Mouse (Mus musculus): ENCODE results near the gene Lrba. TPM values are rescaled to one million over a fixed set of nuclear protein-coding genes. Genes with fewer than 3 reads are reported as not detected.

The Lrba gene
- polyA plus RNA-seq, 1 experiment from 2014 or later: 2.8 TPM

DNA sequence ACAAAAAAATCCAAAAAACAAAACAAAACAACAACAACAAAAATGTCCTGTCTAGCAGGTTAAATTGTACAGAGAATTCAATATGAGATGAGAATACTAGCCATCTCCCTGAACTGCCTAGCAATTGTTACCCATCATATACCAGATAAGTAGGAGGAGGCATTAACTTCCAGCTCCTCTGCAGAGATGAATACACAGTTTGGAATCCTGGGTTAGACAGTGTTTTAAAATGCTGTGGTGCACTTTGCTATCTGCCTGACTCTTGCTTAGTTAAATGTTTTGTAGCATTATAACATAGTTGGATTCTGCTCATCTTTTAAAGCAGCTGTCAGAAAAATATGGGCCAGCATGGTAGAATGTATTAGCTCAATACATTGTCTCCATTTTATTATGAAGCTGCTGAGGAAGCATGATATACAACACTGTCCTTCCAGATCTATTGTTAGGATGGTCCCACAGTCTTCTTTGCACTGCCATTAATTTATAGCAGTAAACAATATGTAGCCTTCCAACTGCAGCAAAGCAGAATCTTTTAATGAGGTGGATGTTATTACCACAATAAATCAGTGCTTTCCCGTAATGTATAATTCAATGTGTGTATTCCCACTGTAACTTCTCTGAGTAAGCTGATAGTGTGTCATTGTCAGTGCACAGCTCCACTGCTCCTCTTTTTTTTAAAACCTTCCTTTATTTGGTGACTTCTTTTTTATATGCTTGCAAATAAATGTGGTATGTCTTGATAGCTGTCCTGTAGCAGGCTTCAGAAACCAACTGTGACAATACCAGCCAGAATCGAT lies 414.3 kb downstream of the Lrba start:
- Histone ChIP-seq H3K27me3 (ENCODE audit: control insufficient read depth, insufficient read depth, low read depth, low read length) (no peaks in the 10 kb centered on the region), H3K9me3 (replicated peaks; ENCODE audit: control insufficient read depth, low read length) (no peaks in the 10 kb centered on the region), H3K27ac (ENCODE audit: low read length) (no peak overlapping the region), H3K4me3 (ENCODE audit: low read depth, low read length) (no peak overlapping the region), H3K4me1 (ENCODE audit: control insufficient read depth, low read depth, low read length) (peaks cover 3% of the 10 kb centered on the region), H3K36me3 (ENCODE audit: control insufficient read depth, insufficient read depth) (no peaks in the 10 kb centered on the region), H3K4me2 (ENCODE audit: low read depth, low read length) (no peak overlapping the region), H3K9ac (ENCODE audit: low read depth, low read length) (no peak overlapping the region)
- no peak for ATAC-seq (ENCODE audit: low read depth)
- WGBS (ENCODE audit: insufficient replicate concordance): 80% methylated on average over 2 of the region's 2 CpGs

GRCm38 (mm10) chr3:86641393-86641792 lies 416.9 kb downstream of the Lrba start:
- Histone ChIP-seq H3K27ac (ENCODE audit: low read length) (no peak overlapping the region), H3K9ac (ENCODE audit: low read depth, low read length) (no peak overlapping the region), H3K36me3 (ENCODE audit: control insufficient read depth, insufficient read depth) (no peaks in the 10 kb centered on the region), H3K4me3 (ENCODE audit: low read depth, low read length) (no peak overlapping the region), H3K4me2 (ENCODE audit: low read depth, low read length) (no peak overlapping the region), H3K27me3 (ENCODE audit: control insufficient read depth, insufficient read depth, low read depth, low read length) (no peaks in the 10 kb centered on the region), H3K9me3 (replicated peaks; ENCODE audit: control insufficient read depth, low read length) (no peaks in the 10 kb centered on the region), H3K4me1 (ENCODE audit: control insufficient read depth, low read depth, low read length) (no peaks in the 10 kb centered on the region)
- no peak for ATAC-seq (ENCODE audit: low read depth)
- 67% methylated on average over 5 of the region's 5 CpGs for WGBS (ENCODE audit: insufficient replicate concordance)

GRCm38 (mm10) chr3:86641796-86642195 lies 417.3 kb downstream of the Lrba start:
- no peaks in the 10 kb centered on the region for H3K9me3 ChIP-seq (replicated peaks; ENCODE audit: control insufficient read depth, low read length)
- H3K27me3 ChIP-seq (ENCODE audit: control insufficient read depth, insufficient read depth, low read depth, low read length): no peaks in the 10 kb centered on the region
- no peak overlapping the region for H3K4me2 ChIP-seq (ENCODE audit: low read depth, low read length)
- no peak for ATAC-seq (ENCODE audit: low read depth)
- no peak overlapping the region for H3K4me3 ChIP-seq (ENCODE audit: low read depth, low read length)
- H3K36me3 ChIP-seq (ENCODE audit: control insufficient read depth, insufficient read depth): no peaks in the 10 kb centered on the region
- no peaks in the 10 kb centered on the region for H3K4me1 ChIP-seq (ENCODE audit: control insufficient read depth, low read depth, low read length)
- no peak overlapping the region for H3K27ac ChIP-seq (ENCODE audit: low read length)
- no peak overlapping the region for H3K9ac ChIP-seq (ENCODE audit: low read depth, low read length)

- H3K36me3 ChIP-seq (ENCODE audit: control insufficient read depth, insufficient read depth): no peaks in the 10 kb centered on the region
- no peaks in the 10 kb centered on the region for H3K27me3 ChIP-seq (ENCODE audit: control insufficient read depth, insufficient read depth, low read depth, low read length)
- H3K9ac ChIP-seq (ENCODE audit: low read depth, low read length): no peak overlapping the region
- no peaks in the 10 kb centered on the region for H3K9me3 ChIP-seq (replicated peaks; ENCODE audit: control insufficient read depth, low read length)
- H3K4me2 ChIP-seq (ENCODE audit: low read depth, low read length): no peak overlapping the region
- H3K4me1 ChIP-seq (ENCODE audit: control insufficient read depth, low read depth, low read length): no peaks in the 10 kb centered on the region
- no peak overlapping the region for H3K27ac ChIP-seq (ENCODE audit: low read length)
- no peak overlapping the region for H3K4me3 ChIP-seq (ENCODE audit: low read depth, low read length)
- no peak for ATAC-seq (ENCODE audit: low read depth)
- 66% methylated on average over 2 of the region's 2 CpGs for WGBS (ENCODE audit: insufficient replicate concordance)
Observed at GRCm38 (mm10) chr3:86646771-86647170, 422.3 kb downstream of the Lrba start.

GRCm38 (mm10) chr3:86651006-86651405 lies 426.5 kb downstream of the Lrba start:
- Histone ChIP-seq H3K4me1 (ENCODE audit: control insufficient read depth, low read depth, low read length) (no peaks in the 10 kb centered on the region), H3K9me3 (replicated peaks; ENCODE audit: control insufficient read depth, low read length) (no peaks in the 10 kb centered on the region), H3K9ac (ENCODE audit: low read depth, low read length) (no peak overlapping the region), H3K27ac (ENCODE audit: low read length) (no peak overlapping the region), H3K36me3 (ENCODE audit: control insufficient read depth, insufficient read depth) (no peaks in the 10 kb centered on the region), H3K4me3 (ENCODE audit: low read depth, low read length) (no peak overlapping the region), H3K4me2 (ENCODE audit: low read depth, low read length) (no peak overlapping the region), H3K27me3 (ENCODE audit: control insufficient read depth, insufficient read depth, low read depth, low read length) (no peaks in the 10 kb centered on the region)
- no peak for ATAC-seq (ENCODE audit: low read depth)
- WGBS (ENCODE audit: insufficient replicate concordance): 57% methylated on average over 3 of the region's 3 CpGs

DNA sequence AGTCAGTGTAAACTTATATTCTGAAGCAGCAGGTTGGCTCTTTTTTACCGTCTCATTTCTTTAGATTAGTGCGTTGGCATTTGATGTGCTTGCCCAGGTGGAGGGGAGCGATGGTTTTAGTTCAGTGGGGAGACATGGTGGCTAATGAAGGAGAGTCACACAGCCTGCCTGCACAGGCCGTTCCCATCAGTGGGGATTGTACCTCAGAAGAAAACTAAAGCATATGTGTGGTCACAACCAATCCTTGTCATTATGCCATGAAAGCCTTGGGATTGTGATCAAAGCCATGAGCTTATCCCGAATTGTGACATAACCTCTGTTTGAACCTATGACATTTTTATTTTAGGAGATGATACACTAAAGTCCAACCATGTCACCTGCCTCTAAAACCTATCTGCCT lies 434.8 kb downstream of the Lrba start:
- Histone ChIP-seq H3K4me1 (ENCODE audit: control insufficient read depth, low read depth, low read length) (no peaks in the 10 kb centered on the region), H3K27me3 (ENCODE audit: control insufficient read depth, insufficient read depth, low read depth, low read length) (no peaks in the 10 kb centered on the region), H3K9ac (ENCODE audit: low read depth, low read length) (no peak overlapping the region), H3K4me3 (ENCODE audit: low read depth, low read length) (no peak overlapping the region), H3K27ac (ENCODE audit: low read length) (no peak overlapping the region), H3K4me2 (ENCODE audit: low read depth, low read length) (no peak overlapping the region), H3K9me3 (replicated peaks; ENCODE audit: control insufficient read depth, low read length) (no peaks in the 10 kb centered on the region), H3K36me3 (ENCODE audit: control insufficient read depth, insufficient read depth) (no peaks in the 10 kb centered on the region)
- WGBS (ENCODE audit: insufficient replicate concordance): 76% methylated on average over 5 of the region's 5 CpGs
- ATAC-seq (ENCODE audit: low read depth): no peak

- no peak overlapping the region for H3K4me3 ChIP-seq (ENCODE audit: low read depth, low read length)
- ATAC-seq (ENCODE audit: low read depth): no peak
- no peaks in the 10 kb centered on the region for H3K9me3 ChIP-seq (replicated peaks; ENCODE audit: control insufficient read depth, low read length)
- H3K27me3 ChIP-seq (ENCODE audit: control insufficient read depth, insufficient read depth, low read depth, low read length): no peaks in the 10 kb centered on the region
- no peaks in the 10 kb centered on the region for H3K4me1 ChIP-seq (ENCODE audit: control insufficient read depth, low read depth, low read length)
- WGBS (ENCODE audit: insufficient replicate concordance): 4% methylated on average over 3 of the region's 3 CpGs
- no peaks in the 10 kb centered on the region for H3K36me3 ChIP-seq (ENCODE audit: control insufficient read depth, insufficient read depth)
- no peak overlapping the region for H3K4me2 ChIP-seq (ENCODE audit: low read depth, low read length)
- H3K9ac ChIP-seq (ENCODE audit: low read depth, low read length): no peak overlapping the region
- H3K27ac ChIP-seq (ENCODE audit: low read length): no peak overlapping the region
Observed at GRCm38 (mm10) chr3:86664399-86664798, 439.9 kb downstream of the Lrba start.

DNA sequence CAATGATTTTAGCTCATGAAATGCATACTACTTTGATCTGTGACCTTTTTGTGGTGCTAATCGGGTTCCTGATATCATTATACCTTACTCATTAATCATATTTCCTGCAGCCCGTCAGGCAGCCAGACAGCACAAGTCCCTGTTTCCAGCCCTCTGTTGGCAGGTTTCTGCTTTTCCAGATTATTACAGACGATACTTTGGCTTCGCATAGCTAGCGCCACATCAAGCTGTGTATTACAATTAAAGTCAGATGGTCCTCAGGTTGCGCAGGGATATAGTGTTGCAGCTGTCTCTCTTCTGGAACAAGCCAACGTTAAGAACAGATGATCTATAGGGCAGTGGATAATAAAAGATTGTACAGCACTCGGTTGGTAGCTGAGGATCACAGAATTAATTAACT lies 443.7 kb downstream of the Lrba start:
- WGBS (ENCODE audit: insufficient replicate concordance): 71% methylated on average over 8 of the region's 8 CpGs
- no peak overlapping the region for H3K9ac ChIP-seq (ENCODE audit: low read depth, low read length)
- H3K27me3 ChIP-seq (ENCODE audit: control insufficient read depth, insufficient read depth, low read depth, low read length): no peaks in the 10 kb centered on the region
- H3K36me3 ChIP-seq (ENCODE audit: control insufficient read depth, insufficient read depth): no peaks in the 10 kb centered on the region
- no peak overlapping the region for H3K27ac ChIP-seq (ENCODE audit: low read length)
- H3K4me1 ChIP-seq (ENCODE audit: control insufficient read depth, low read depth, low read length): no peaks in the 10 kb centered on the region
- H3K9me3 ChIP-seq (replicated peaks; ENCODE audit: control insufficient read depth, low read length): no peaks in the 10 kb centered on the region
- H3K4me2 ChIP-seq (ENCODE audit: low read depth, low read length): no peak overlapping the region
- H3K4me3 ChIP-seq (ENCODE audit: low read depth, low read length): no peak overlapping the region
- ATAC-seq (ENCODE audit: low read depth): no peak

DNA sequence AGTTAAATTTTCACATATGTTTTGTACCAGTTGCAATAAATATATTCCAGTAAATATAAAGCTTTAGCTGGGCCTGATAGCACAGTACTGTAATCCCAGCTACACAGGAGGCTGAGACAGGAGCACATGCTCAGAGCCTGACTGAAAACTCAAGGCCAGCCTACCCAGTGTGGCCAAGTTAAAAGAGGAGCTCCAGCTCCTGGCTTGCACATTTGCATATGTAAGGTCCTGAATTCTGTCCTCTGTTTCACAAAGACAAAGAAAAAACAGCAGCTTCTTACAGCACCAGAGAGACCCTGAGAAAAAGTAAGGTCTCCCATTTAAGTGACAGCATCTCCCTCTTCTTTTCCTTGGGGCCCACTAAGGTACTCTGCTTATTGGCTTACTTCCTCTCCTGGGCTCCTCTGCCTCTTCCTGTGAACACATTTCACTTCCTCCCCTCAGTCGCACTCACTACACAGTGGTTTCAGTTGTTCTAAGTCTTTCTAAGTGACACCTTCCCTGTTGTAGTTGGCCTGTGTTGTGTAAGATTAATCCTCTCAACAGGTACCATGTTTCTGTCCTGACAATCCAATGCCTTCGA lies 453.2 kb downstream of the Lrba start:
- no peak overlapping the region for H3K27ac ChIP-seq (ENCODE audit: low read length)
- H3K4me2 ChIP-seq (ENCODE audit: low read depth, low read length): no peak overlapping the region
- WGBS (ENCODE audit: insufficient replicate concordance): 28% methylated on average over 2 of the region's 2 CpGs
- H3K36me3 ChIP-seq (ENCODE audit: control insufficient read depth, insufficient read depth): no peaks in the 10 kb centered on the region
- no peak overlapping the region for H3K4me3 ChIP-seq (ENCODE audit: low read depth, low read length)
- no peaks in the 10 kb centered on the region for H3K9me3 ChIP-seq (replicated peaks; ENCODE audit: control insufficient read depth, low read length)
- no peaks in the 10 kb centered on the region for H3K27me3 ChIP-seq (ENCODE audit: control insufficient read depth, insufficient read depth, low read depth, low read length)
- no peak for ATAC-seq (ENCODE audit: low read depth)
- H3K9ac ChIP-seq (ENCODE audit: low read depth, low read length): no peak overlapping the region
- H3K4me1 ChIP-seq (ENCODE audit: control insufficient read depth, low read depth, low read length): no peaks in the 10 kb centered on the region

Measured in liver, embryonic 16.5 days (tissue).